Mouse (Mus musculus) megakaryocyte progenitor cell, adult 5-6 weeks (primary cell): ENCODE data around the gene Ino80d. TPM values are rescaled to one million over a fixed set of nuclear protein-coding genes. Genes with fewer than 3 reads are reported as not detected.

ENCODE experiments used
- ATAC-seq: replicated peaks from 2 replicates; pipeline ENCODE4 v1.8.0; 2016; ENCODE audit warnings: mild to moderate bottlenecking, moderate TSS enrichment, inconsistent platforms; ENCODE audit not compliant: poor library complexity
- total RNA-seq, 2 experiments: library from RNA; stranded (forward) in 1 of 2; stranded (reverse) in 1 of 2; fragments of 157-497, 149-512 nt in 1 of 2; fragments of 200-1000 nt in 1 of 2; gene quantifications; 2 replicates each; pipeline versions ENCODE4 v1.2.3 to v1.2.4; 2015 to 2017

Gene Ino80d
- total RNA-seq, 2 experiments from 2014 or later, result 19.9 to 66.1 TPM

- peak; percentile 33; the same call in 1 of the 2 replicates for ATAC-seq
Measured at GRCm38 (mm10) chr1:63107614-63108327, 6.7 kb downstream of the Ino80d start.

GRCm38 (mm10) chr1:63102758-63103451, 11.6 kb downstream of the Ino80d start:
- ATAC-seq, result no peak

GRCm38 (mm10) chr1:63100196-63100595, 14.3 kb downstream of the Ino80d start:
- no peak for ATAC-seq

- ATAC-seq, result no peak
Measured at GRCm38 (mm10) chr1:63098831-63099230, 15.6 kb downstream of the Ino80d start.

- no peak for ATAC-seq
Measured at GRCm38 (mm10) chr1:63096071-63096470, 18.4 kb downstream of the Ino80d start.

- ATAC-seq, result peak; percentile 78
Measured at GRCm38 (mm10) chr1:63089795-63090194, 24.7 kb downstream of the Ino80d start.

- ATAC-seq, result no peak
Measured at GRCm38 (mm10) chr1:63088614-63089013, 25.9 kb downstream of the Ino80d start.

GRCm38 (mm10) chr1:63080277-63080676, 34.2 kb downstream of the Ino80d start:
- ATAC-seq, result no peak

GRCm38 (mm10) chr1:63076383-63076782, 38.1 kb downstream of the Ino80d start:
- ATAC-seq, result no peak

- no peak for ATAC-seq
Measured at GRCm38 (mm10) chr1:63071379-63071778, 43.1 kb downstream of the Ino80d start.

GRCm38 (mm10) chr1:63058361-63058760, 56.1 kb downstream of the Ino80d start:
- peak; percentile 52; the same call in 1 of the 2 replicates for ATAC-seq

GRCm38 (mm10) chr1:63057849-63058248, 56.6 kb downstream of the Ino80d start:
- ATAC-seq, result no peak

GRCm38 (mm10) chr1:63057318-63057717, 57.1 kb downstream of the Ino80d start:
- no peak for ATAC-seq

GRCm38 (mm10) chr1:63055386-63055785, 59.1 kb downstream of the Ino80d start:
- no peak for ATAC-seq

GRCm38 (mm10) chr1:63050866-63051265, 63.6 kb downstream of the Ino80d start:
- ATAC-seq, result no peak

- ATAC-seq, result no peak
Measured at GRCm38 (mm10) chr1:63049977-63050376, 64.5 kb downstream of the Ino80d start.

GRCm38 (mm10) chr1:63047983-63048382, 66.5 kb downstream of the Ino80d start:
- ATAC-seq, result peak; percentile 46

GRCm38 (mm10) chr1:63032929-63033328, 81.5 kb downstream of the Ino80d start:
- ATAC-seq, result no peak

- ATAC-seq, result no peak
Measured at GRCm38 (mm10) chr1:63019916-63020315, 94.6 kb downstream of the Ino80d start.

GRCm38 (mm10) chr1:63005013-63005646, 109.3 kb downstream of the Ino80d start:
- no peak for ATAC-seq

GRCm38 (mm10) chr1:63001874-63002273, 112.6 kb downstream of the Ino80d start:
- no peak for ATAC-seq

- no peak for ATAC-seq
Measured at GRCm38 (mm10) chr1:62993348-62993747, 121.1 kb downstream of the Ino80d start.
